Mouse (Mus musculus): ENCODE results near the gene Nkx2-5.

Gene Nkx2-5

GRCm38 (mm10) chr17:26850358-26851135, 5.7 kb upstream of the Nkx2-5 start:
- DNase-seq (ENCODE audit: low read depth, low spot score) = no peak

GRCm38 (mm10) chr17:26849746-26850357, 5.0 kb upstream of the Nkx2-5 start:
- no peak for DNase-seq (ENCODE audit: low read depth, low spot score)

GRCm38 (mm10) chr17:26849106-26849745, 4.4 kb upstream of the Nkx2-5 start:
- no peak for DNase-seq (ENCODE audit: low read depth, low spot score)

- no peak for DNase-seq (ENCODE audit: low read depth, low spot score)
Measured at GRCm38 (mm10) chr17:26848236-26848635, 3.4 kb upstream of the Nkx2-5 start.

GRCm38 (mm10) chr17:26847801-26848200, 3.0 kb upstream of the Nkx2-5 start:
- DNase-seq (ENCODE audit: low read depth, low spot score) = no peak

- DNase-seq (ENCODE audit: low read depth, low spot score) = no peak
Measured at GRCm38 (mm10) chr17:26846411-26846810, 1.6 kb upstream of the Nkx2-5 start.

GRCm38 (mm10) chr17:26845149-26846050, 591 bp upstream of the Nkx2-5 start:
- DNase-seq (ENCODE audit: low read depth, low spot score) = no peak

- DNase-seq (ENCODE audit: low read depth, low spot score) = no peak
Measured at GRCm38 (mm10) chr17:26844371-26844851, 398 bp downstream of the Nkx2-5 start.

- DNase-seq (ENCODE audit: low read depth, low spot score) = no peak
Measured at GRCm38 (mm10) chr17:26843696-26844236, 1.0 kb downstream of the Nkx2-5 start.

- DNase-seq (ENCODE audit: low read depth, low spot score) = no peak
Measured at GRCm38 (mm10) chr17:26843229-26843567, 1.6 kb downstream of the Nkx2-5 start.

GRCm38 (mm10) chr17:26842431-26843228, 2.2 kb downstream of the Nkx2-5 start:
- DNase-seq (ENCODE audit: low read depth, low spot score) = no peak

GRCm38 (mm10) chr17:26841981-26842380, 2.8 kb downstream of the Nkx2-5 start:
- no peak for DNase-seq (ENCODE audit: low read depth, low spot score)

GRCm38 (mm10) chr17:26840922-26841731, 3.7 kb downstream of the Nkx2-5 start:
- DNase-seq (ENCODE audit: low read depth, low spot score) = no peak

- no peak for DNase-seq (ENCODE audit: low read depth, low spot score)
Measured at GRCm38 (mm10) chr17:26840439-26840780, 4.4 kb downstream of the Nkx2-5 start.

- no peak for DNase-seq (ENCODE audit: low read depth, low spot score)
Measured at GRCm38 (mm10) chr17:26839718-26840438, 4.9 kb downstream of the Nkx2-5 start.

- DNase-seq (ENCODE audit: low read depth, low spot score) = no peak
Measured at GRCm38 (mm10) chr17:26838911-26839717, 5.7 kb downstream of the Nkx2-5 start.

- no peak for DNase-seq (ENCODE audit: low read depth, low spot score)
Measured at GRCm38 (mm10) chr17:26838191-26838910, 6.5 kb downstream of the Nkx2-5 start.

- no peak for DNase-seq (ENCODE audit: low read depth, low spot score)
Measured at GRCm38 (mm10) chr17:26837546-26837985, 7.2 kb downstream of the Nkx2-5 start.
